Mouse (Mus musculus): ENCODE measurements around the gene Ntng2. TPM values are rescaled to one million over a fixed set of nuclear protein-coding genes. Genes with fewer than 3 reads are reported as not detected.

The Ntng2 gene
- polyA plus RNA-seq, 1 experiment from 2014 or later = 0.88 TPM

GRCm38 (mm10) chr2:29235026-29235425 is 17.8 kb downstream of the Ntng2 start:
- Histone ChIP-seq H3K9ac (no peak overlapping the region), H3K27me3 (peaks cover 14% of the 10 kb centered on the region; the same call in 1 of the 2 replicates), H3K4me3 (replicated peaks) (no peak overlapping the region), H3K9me3 (replicated peaks) (no peaks in the 10 kb centered on the region), H3K4me2 (replicated peaks) (no peak overlapping the region), H3K36me3 (no peaks in the 10 kb centered on the region), H3K4me1 (peaks cover 25% of the 10 kb centered on the region), H3K27ac (replicated peaks) (peak overlapping the region; percentile 25; the same call in 1 of the 2 replicates)
- WGBS = 69% methylated on average over 3 of the region's 3 CpGs
- no peak for ATAC-seq (ENCODE audit: insufficient number of reproducible peaks, low FRiP score, low TSS enrichment, low read depth)

DNA sequence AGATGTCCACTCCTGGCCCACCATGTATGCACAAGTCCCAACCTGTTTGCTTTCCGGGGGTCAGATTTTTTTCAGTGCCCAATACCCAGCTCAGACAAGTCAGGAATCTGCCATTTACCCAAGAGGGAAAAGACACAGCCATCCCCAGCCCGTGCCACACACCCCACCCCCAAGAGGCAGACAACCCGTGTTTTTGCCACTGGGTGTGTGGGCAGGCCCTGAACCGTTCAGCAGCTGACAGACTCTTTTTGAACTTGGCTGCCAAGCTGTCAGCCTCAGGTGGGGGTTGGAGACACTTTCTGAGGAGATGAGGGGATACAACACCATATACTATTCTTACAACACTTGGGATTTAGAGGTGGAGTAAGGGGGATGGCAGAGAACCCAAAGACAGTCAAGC is 18.8 kb downstream of the Ntng2 start:
- no peaks in the 10 kb centered on the region for H3K9me3 ChIP-seq (replicated peaks)
- H3K27ac ChIP-seq (replicated peaks) = no peak overlapping the region
- H3K36me3 ChIP-seq = no peaks in the 10 kb centered on the region
- H3K4me3 ChIP-seq (replicated peaks) = no peak overlapping the region
- H3K9ac ChIP-seq = no peak overlapping the region
- ATAC-seq (ENCODE audit: insufficient number of reproducible peaks, low FRiP score, low TSS enrichment, low read depth) = no peak
- no peak overlapping the region for H3K4me2 ChIP-seq (replicated peaks)
- 49% methylated on average over 4 of the region's 4 CpGs for WGBS
- H3K4me1 ChIP-seq = peaks cover 25% of the 10 kb centered on the region
- 0 out of 2 replicates have a peak, but pooled peaks cover 4% of the 10 kb centered on the region for H3K27me3 ChIP-seq

- no peak overlapping the region for H3K4me3 ChIP-seq (replicated peaks)
- no peaks in the 10 kb centered on the region for H3K36me3 ChIP-seq
- peaks cover 14% of the 10 kb centered on the region for H3K4me1 ChIP-seq
- H3K4me2 ChIP-seq (replicated peaks) = no peak overlapping the region
- ATAC-seq (ENCODE audit: insufficient number of reproducible peaks, low FRiP score, low TSS enrichment, low read depth) = no peak
- H3K9ac ChIP-seq = no peak overlapping the region
- no peaks in the 10 kb centered on the region for H3K9me3 ChIP-seq (replicated peaks)
- 63% methylated on average over 9 of the region's 9 CpGs for WGBS
- H3K27ac ChIP-seq (replicated peaks) = no peak overlapping the region
- no peaks in the 10 kb centered on the region for H3K27me3 ChIP-seq
Observed at GRCm38 (mm10) chr2:29230191-29230835, 22.5 kb downstream of the Ntng2 start.

DNA sequence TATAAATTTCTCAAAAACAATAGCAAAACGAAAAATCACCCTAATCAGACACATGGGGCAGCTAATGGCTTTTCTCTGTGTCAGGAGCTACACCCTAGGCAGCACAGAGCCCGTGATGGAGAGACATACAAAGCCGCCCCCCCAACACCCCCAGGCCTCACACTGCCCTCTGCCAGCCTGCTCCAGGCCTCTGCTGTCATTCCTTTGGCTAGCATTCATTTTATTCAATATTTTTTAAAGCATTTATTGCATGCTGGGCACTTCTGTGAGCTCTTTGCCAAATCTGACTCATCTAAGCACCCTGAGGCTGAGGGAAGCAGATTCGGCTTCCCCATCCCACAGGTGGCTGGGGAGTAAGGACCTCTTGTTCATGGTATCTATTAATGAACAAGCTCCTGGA is 26.1 kb downstream of the Ntng2 start:
- Histone ChIP-seq H3K4me1 (no peaks in the 10 kb centered on the region), H3K9ac (no peak overlapping the region), H3K9me3 (replicated peaks) (no peaks in the 10 kb centered on the region), H3K27ac (replicated peaks) (no peak overlapping the region), H3K36me3 (no peaks in the 10 kb centered on the region), H3K4me2 (replicated peaks) (no peak overlapping the region), H3K27me3 (no peaks in the 10 kb centered on the region), H3K4me3 (replicated peaks) (no peak overlapping the region)
- WGBS = 62% methylated on average over 4 of the region's 4 CpGs
- ATAC-seq (ENCODE audit: insufficient number of reproducible peaks, low FRiP score, low TSS enrichment, low read depth) = no peak

- 43% methylated on average over 7 of the region's 7 CpGs for WGBS
- Histone ChIP-seq H3K27me3 (no peaks in the 10 kb centered on the region), H3K9ac (no peak overlapping the region), H3K27ac (replicated peaks) (no peak overlapping the region), H3K4me1 (no peaks in the 10 kb centered on the region), H3K4me2 (replicated peaks) (no peak overlapping the region), H3K36me3 (no peaks in the 10 kb centered on the region), H3K4me3 (replicated peaks) (no peak overlapping the region), H3K9me3 (replicated peaks) (no peaks in the 10 kb centered on the region)
- no peak for ATAC-seq (ENCODE audit: insufficient number of reproducible peaks, low FRiP score, low TSS enrichment, low read depth)
Observed at GRCm38 (mm10) chr2:29223591-29224262, 29.1 kb downstream of the Ntng2 start.

GRCm38 (mm10) chr2:29222302-29222701 is 30.5 kb downstream of the Ntng2 start:
- Histone ChIP-seq H3K9me3 (replicated peaks) (no peaks in the 10 kb centered on the region), H3K4me3 (replicated peaks) (no peak overlapping the region), H3K27ac (replicated peaks) (no peak overlapping the region), H3K9ac (no peak overlapping the region), H3K36me3 (no peaks in the 10 kb centered on the region), H3K27me3 (no peaks in the 10 kb centered on the region), H3K4me1 (no peaks in the 10 kb centered on the region), H3K4me2 (replicated peaks) (no peak overlapping the region)
- no peak for ATAC-seq (ENCODE audit: insufficient number of reproducible peaks, low FRiP score, low TSS enrichment, low read depth)
- WGBS = 1% methylated on average over 4 of the region's 4 CpGs

DNA sequence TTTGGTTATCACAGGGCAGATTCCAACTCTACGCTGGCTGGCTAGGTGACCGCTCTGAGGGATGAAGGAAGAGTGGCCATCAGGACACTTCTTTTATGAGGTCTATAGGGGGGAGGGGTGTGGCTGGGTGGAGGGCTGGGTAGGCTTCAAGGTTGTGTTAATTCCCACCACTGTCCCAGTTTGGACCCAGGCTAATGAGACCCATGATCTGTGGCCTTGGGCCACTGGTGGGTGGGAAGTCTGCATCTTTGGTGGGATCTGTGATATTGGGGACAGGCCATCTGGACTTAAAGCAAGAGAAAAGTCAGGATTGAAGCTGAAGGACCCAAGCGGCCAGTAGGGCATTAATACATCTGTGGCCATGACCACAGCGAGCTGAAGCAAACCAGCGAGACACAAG is 34.0 kb downstream of the Ntng2 start:
- Histone ChIP-seq H3K27me3 (no peaks in the 10 kb centered on the region), H3K27ac (replicated peaks) (no peak overlapping the region), H3K4me1 (no peaks in the 10 kb centered on the region), H3K4me2 (replicated peaks) (no peak overlapping the region), H3K36me3 (no peaks in the 10 kb centered on the region), H3K9me3 (replicated peaks) (no peaks in the 10 kb centered on the region), H3K9ac (no peak overlapping the region), H3K4me3 (replicated peaks) (no peak overlapping the region)
- 89% methylated on average over 5 of the region's 5 CpGs for WGBS
- no peak for ATAC-seq (ENCODE audit: insufficient number of reproducible peaks, low FRiP score, low TSS enrichment, low read depth)

DNA sequence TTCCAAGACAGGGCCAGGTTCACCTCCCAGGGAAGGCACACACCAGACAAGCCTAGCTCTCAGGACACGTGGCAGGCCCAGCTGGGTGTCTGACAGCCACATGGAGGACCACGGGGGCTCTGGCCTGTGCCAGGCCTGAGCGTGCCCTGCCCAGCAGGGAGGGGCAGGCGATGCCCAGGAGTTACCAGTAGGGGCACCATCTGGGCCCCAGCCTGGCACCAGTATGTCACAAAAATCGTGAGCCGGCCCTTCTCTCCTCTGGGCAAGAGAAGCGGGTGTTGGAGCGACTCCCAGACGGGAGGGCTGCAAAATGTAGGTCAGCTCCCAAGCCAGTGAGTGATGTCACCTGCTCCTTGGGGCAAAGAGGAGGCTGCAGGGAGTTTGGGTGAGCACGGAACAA is 34.9 kb downstream of the Ntng2 start:
- no peak overlapping the region for H3K4me3 ChIP-seq (replicated peaks)
- H3K27me3 ChIP-seq = no peaks in the 10 kb centered on the region
- no peak overlapping the region for H3K27ac ChIP-seq (replicated peaks)
- no peaks in the 10 kb centered on the region for H3K36me3 ChIP-seq
- ATAC-seq (ENCODE audit: insufficient number of reproducible peaks, low FRiP score, low TSS enrichment, low read depth) = no peak; the same call in 1 of the 2 replicates
- 61% methylated on average over 10 of the region's 10 CpGs for WGBS
- no peak overlapping the region for H3K4me2 ChIP-seq (replicated peaks)
- no peaks in the 10 kb centered on the region for H3K9me3 ChIP-seq (replicated peaks)
- H3K4me1 ChIP-seq = no peaks in the 10 kb centered on the region
- no peak overlapping the region for H3K9ac ChIP-seq

DNA sequence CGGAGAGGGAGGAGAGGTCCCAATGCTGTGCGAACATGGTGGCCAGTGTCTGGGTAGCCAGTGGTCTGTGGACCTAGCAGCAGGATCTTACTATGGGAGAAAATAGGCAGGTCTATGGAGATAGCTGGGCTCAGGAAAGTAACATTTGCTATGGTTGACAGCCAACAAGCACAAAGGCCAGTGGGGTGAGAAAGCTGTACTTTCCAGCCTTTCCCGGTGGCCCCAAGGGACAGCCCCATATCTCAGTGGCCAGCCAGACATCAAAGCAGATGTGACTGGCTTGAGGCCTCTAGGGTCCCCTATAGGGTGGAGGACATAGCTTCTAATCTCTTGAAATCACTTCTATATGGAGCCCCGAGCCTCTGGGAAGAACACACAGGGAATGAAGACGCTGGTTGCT is 35.8 kb downstream of the Ntng2 start:
- no peak overlapping the region for H3K4me2 ChIP-seq (replicated peaks)
- 90% methylated on average over 5 of the region's 5 CpGs for WGBS

DNA sequence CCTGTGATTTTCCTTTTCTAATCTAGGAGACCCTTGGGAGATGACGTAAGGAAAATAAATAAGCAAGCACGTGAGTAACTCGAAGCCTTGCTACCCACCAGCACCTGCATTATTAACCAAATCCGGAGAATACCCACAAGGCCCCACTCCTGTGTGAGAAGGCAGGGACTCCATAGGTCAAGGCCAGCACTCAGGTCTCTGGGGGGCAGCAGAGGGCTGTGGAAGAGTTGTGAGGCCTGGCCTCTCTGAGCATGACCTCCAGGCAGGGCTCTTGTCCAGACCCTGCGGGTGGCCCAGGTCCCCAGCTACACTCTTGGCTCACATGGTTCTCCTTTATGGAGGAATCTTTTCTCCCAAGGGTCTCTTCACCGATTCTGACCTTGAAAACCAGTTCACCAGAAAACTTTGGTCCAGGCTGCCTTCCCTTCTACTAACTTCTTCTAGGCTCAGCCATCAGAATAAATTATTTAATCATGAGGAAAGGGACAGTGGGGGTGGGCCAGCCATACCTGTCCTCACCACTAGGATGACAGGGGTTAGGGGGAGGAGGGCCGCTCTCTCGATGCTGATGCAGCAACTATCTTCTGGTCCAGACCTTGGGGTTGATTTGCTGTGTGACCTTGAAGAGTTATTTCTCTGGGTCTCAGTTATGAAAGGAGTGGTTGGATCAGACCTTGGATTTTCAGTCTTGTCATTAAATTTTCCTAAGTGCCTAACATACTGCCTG is 36.4 kb downstream of the Ntng2 start:
- ATAC-seq (ENCODE audit: insufficient number of reproducible peaks, low FRiP score, low TSS enrichment, low read depth) = no peak
- no peaks in the 10 kb centered on the region for H3K36me3 ChIP-seq
- 45% methylated on average over 8 of the region's 8 CpGs for WGBS

More for the DNA sequence above, 35.8 kb downstream of the Ntng2 start:
- H3K36me3 ChIP-seq = no peaks in the 10 kb centered on the region
- no peaks in the 10 kb centered on the region for H3K9me3 ChIP-seq (replicated peaks)
- H3K9ac ChIP-seq = no peak overlapping the region
- no peak overlapping the region for H3K27ac ChIP-seq (replicated peaks)
- no peaks in the 10 kb centered on the region for H3K4me1 ChIP-seq
- no peak overlapping the region for H3K4me3 ChIP-seq (replicated peaks)
- no peak for ATAC-seq (ENCODE audit: insufficient number of reproducible peaks, low FRiP score, low TSS enrichment, low read depth)
- no peaks in the 10 kb centered on the region for H3K27me3 ChIP-seq

GRCm38 (mm10) chr2:29206156-29206555 is 46.6 kb downstream of the Ntng2 start:
- no peak overlapping the region for H3K4me2 ChIP-seq (replicated peaks)
- H3K4me1 ChIP-seq = no peaks in the 10 kb centered on the region
- H3K4me3 ChIP-seq (replicated peaks) = no peak overlapping the region
- ATAC-seq (ENCODE audit: insufficient number of reproducible peaks, low FRiP score, low TSS enrichment, low read depth) = no peak
- H3K9ac ChIP-seq = no peak overlapping the region
- H3K9me3 ChIP-seq (replicated peaks) = no peaks in the 10 kb centered on the region
- WGBS = 20% methylated on average over 8 of the region's 8 CpGs
- H3K36me3 ChIP-seq = no peaks in the 10 kb centered on the region
- H3K27ac ChIP-seq (replicated peaks) = no peak overlapping the region
- H3K27me3 ChIP-seq = no peaks in the 10 kb centered on the region

More for the DNA sequence above, 36.4 kb downstream of the Ntng2 start:
- Histone ChIP-seq H3K27me3 (no peaks in the 10 kb centered on the region), H3K27ac (replicated peaks) (no peak overlapping the region), H3K9me3 (replicated peaks) (no peaks in the 10 kb centered on the region), H3K9ac (no peak overlapping the region), H3K4me3 (replicated peaks) (no peak overlapping the region), H3K4me1 (no peaks in the 10 kb centered on the region), H3K4me2 (replicated peaks) (no peak overlapping the region)

All from embryonic facial prominence, embryonic 15.5 days (tissue).